Mouse (Mus musculus) ES-Bruce4 (cell line): ENCODE data around the gene Adam26a.
"Not testable (repeated sequence)": the region's sequence is repeated elsewhere in the genome, so short reads cannot be mapped to it uniquely, and the experiment has no call there.

Source experiments
- CTCF ChIP-seq: IDR thresholded peaks from one replicate; pipeline ENCODE4 v1.8.1; 2011; ENCODE audit warnings: low read depth, low read length
- POLR2A ChIP-seq: IDR thresholded peaks from one replicate; pipeline ENCODE4 v1.8.1; 2011; ENCODE audit warnings: low read length; ENCODE audit not compliant: insufficient read depth

DNA sequence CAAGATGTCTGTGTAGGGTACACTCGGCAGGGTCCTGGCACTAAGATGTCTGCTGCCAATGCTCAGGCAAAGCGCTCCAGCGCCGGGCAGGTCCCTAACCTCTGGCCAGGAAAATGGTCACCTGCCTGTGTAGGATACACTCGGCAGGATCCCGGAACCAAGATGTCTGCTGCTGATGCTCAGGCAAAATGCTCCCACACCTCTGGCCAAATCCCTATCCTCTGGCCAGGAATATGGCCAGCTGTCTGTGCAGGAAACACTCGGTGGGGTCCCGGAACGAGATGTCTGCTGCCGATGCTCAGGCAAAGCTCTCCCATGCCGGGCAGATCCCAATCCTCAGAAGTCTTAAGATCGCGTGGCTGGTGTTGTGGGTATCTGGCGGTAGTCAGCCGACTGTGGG, 26.7 kb upstream of the Adam26a start:
- not testable (repeated sequence) for TF ChIP-seq POLR2A, CTCF
